Comparison of ENCODE assay signal across 31 mouse cellular contexts in genomic region chr9:118580371-118580770, GRCm38 (mm10). TPM values are rescaled to one million over a fixed set of nuclear protein-coding genes. Genes with fewer than 3 reads are reported as not detected.
DNase-seq lines count a peak whose midpoint lies in the region; ATAC-seq lines count a peak whose summit lies in the region.
"Had no signal": no experiment of that assay in that cellular context is flagged by ENCODE, and none has a peak within 500 bp of the region (broad histone marks: within the 10 kb centered on the region; RNA-seq: fewer than 3 reads in every experiment).

No protein-coding gene starts in this region.

- 79% methylated on average over 6 of the region's 6 CpGs for WGBS in midbrain, embryonic 11.5 days
- WGBS in midbrain, embryonic 13.5 days = 85% methylated on average over 6 of the region's 6 CpGs
- WGBS in hindbrain, embryonic 14.5 days = 79% methylated on average over 6 of the region's 6 CpGs

- H3K9ac ChIP-seq in midbrain, embryonic 11.5 days (ENCODE audit: low read length) = no peak overlapping the region
- no peak overlapping the region for H3K9ac ChIP-seq in midbrain, embryonic 13.5 days (replicated peaks)
- no peak overlapping the region for H3K9ac ChIP-seq in hindbrain, embryonic 14.5 days
- H3K9ac ChIP-seq: embryonic facial prominence, embryonic 12.5 days; embryonic facial prominence, embryonic 15.5 days; forebrain, embryonic 12.5 days; forebrain, embryonic 15.5 days; heart, embryonic 15.5 days; hindbrain, embryonic 13.5 days had no signal

- 0 out of 2 replicates have a peak, but pooled peaks cover 3% of the 10 kb centered on the region for H3K36me3 ChIP-seq in midbrain, embryonic 11.5 days (ENCODE audit: control insufficient read depth, insufficient read depth, low read length)
- H3K36me3 ChIP-seq in midbrain, embryonic 13.5 days = peaks cover 57% of the 10 kb centered on the region
- H3K36me3 ChIP-seq in hindbrain, embryonic 14.5 days (replicated peaks; ENCODE audit: control insufficient read depth, insufficient read depth) = peaks cover 65% of the 10 kb centered on the region

- no peak overlapping the region for H3K4me2 ChIP-seq in midbrain, embryonic 11.5 days
- no peak overlapping the region for H3K4me2 ChIP-seq in midbrain, embryonic 13.5 days (replicated peaks)
- no peak overlapping the region for H3K4me2 ChIP-seq in hindbrain, embryonic 14.5 days (replicated peaks)
- H3K4me2 ChIP-seq: embryonic facial prominence, embryonic 12.5 days; embryonic facial prominence, embryonic 15.5 days; forebrain, embryonic 12.5 days; forebrain, embryonic 15.5 days; heart, embryonic 11.5 days; heart, embryonic 15.5 days; hindbrain, embryonic 13.5 days had no signal

- H3K4me1 ChIP-seq in midbrain, embryonic 11.5 days (ENCODE audit: control insufficient read depth, insufficient read depth, low read length) = no peaks in the 10 kb centered on the region
- no peaks in the 10 kb centered on the region for H3K4me1 ChIP-seq in midbrain, embryonic 13.5 days (replicated peaks)
- no peaks in the 10 kb centered on the region for H3K4me1 ChIP-seq in hindbrain, embryonic 14.5 days (replicated peaks; ENCODE audit: control insufficient read depth, insufficient read depth, low read length)
- H3K4me1 ChIP-seq: embryonic facial prominence, embryonic 12.5 days; embryonic facial prominence, embryonic 15.5 days; forebrain, embryonic 12.5 days; hindbrain, embryonic 10.5 days; hindbrain, embryonic 13.5 days had no signal

- no peak overlapping the region for H3K27ac ChIP-seq in midbrain, embryonic 11.5 days (ENCODE audit: low read depth, low read length)
- no peak overlapping the region for H3K27ac ChIP-seq in midbrain, embryonic 13.5 days
- no peak overlapping the region for H3K27ac ChIP-seq in hindbrain, embryonic 14.5 days
- H3K27ac ChIP-seq: embryonic facial prominence, embryonic 12.5 days; embryonic facial prominence, embryonic 15.5 days; forebrain, embryonic 12.5 days; forebrain, embryonic 15.5 days; heart, adult 2 months; heart, embryonic 15.5 days; hindbrain, embryonic 10.5 days; hindbrain, embryonic 13.5 days; hindbrain, postnatal 0 days had no signal

- H3K4me3 ChIP-seq in midbrain, embryonic 11.5 days (ENCODE audit: low read depth, low read length) = no peak overlapping the region
- no peak overlapping the region for H3K4me3 ChIP-seq in midbrain, embryonic 13.5 days (replicated peaks)
- no peak overlapping the region for H3K4me3 ChIP-seq in hindbrain, embryonic 14.5 days (replicated peaks; ENCODE audit: low read length)
- H3K4me3 ChIP-seq: embryonic facial prominence, embryonic 12.5 days; embryonic facial prominence, embryonic 15.5 days; forebrain, embryonic 12.5 days; forebrain, embryonic 15.5 days; heart, adult 2 months; heart, embryonic 15.5 days; hindbrain, embryonic 10.5 days; hindbrain, embryonic 13.5 days had no signal

- ATAC-seq in midbrain, embryonic 11.5 days (ENCODE audit: low FRiP score) = no peak
- ATAC-seq in midbrain, embryonic 13.5 days = no peak
- ATAC-seq in hindbrain, embryonic 14.5 days (ENCODE audit: low FRiP score) = no peak
- ATAC-seq: forebrain, embryonic 15.5 days; hindbrain, postnatal 0 days; inflammation-experienced regulatory T-cells, adult 6 months; intestine, embryonic 16.5 days had no signal

- H3K27me3 ChIP-seq in midbrain, embryonic 11.5 days (ENCODE audit: control insufficient read depth, insufficient read depth, low read length) = no peaks in the 10 kb centered on the region
- H3K27me3 ChIP-seq in midbrain, embryonic 13.5 days = no peaks in the 10 kb centered on the region
- no peaks in the 10 kb centered on the region for H3K27me3 ChIP-seq in hindbrain, embryonic 14.5 days (ENCODE audit: control insufficient read depth, insufficient read depth, low read length)
- H3K27me3 ChIP-seq: CH12.LX; embryonic facial prominence, embryonic 12.5 days; embryonic facial prominence, embryonic 15.5 days; forebrain, embryonic 12.5 days; forebrain, embryonic 15.5 days; heart, embryonic 15.5 days; hindbrain, embryonic 13.5 days had no signal

- H3K9me3 ChIP-seq in midbrain, embryonic 11.5 days (ENCODE audit: control insufficient read depth, low read length) = no peaks in the 10 kb centered on the region
- no peaks in the 10 kb centered on the region for H3K9me3 ChIP-seq in midbrain, embryonic 13.5 days
- no peaks in the 10 kb centered on the region for H3K9me3 ChIP-seq in hindbrain, embryonic 14.5 days (ENCODE audit: control insufficient read depth, low read length)
- H3K9me3 ChIP-seq: embryonic facial prominence, embryonic 12.5 days; embryonic facial prominence, embryonic 15.5 days; forebrain, embryonic 12.5 days; forebrain, embryonic 15.5 days; G1E; heart, embryonic 15.5 days; hindbrain, embryonic 10.5 days; hindbrain, embryonic 13.5 days had no signal

- peak; percentile 64 for DNase-seq in adrenal gland, adult 2 months
- DNase-seq in adrenal gland, adult 18-20 months (ENCODE audit: low spot score in 2 of 2) = no peak
- DNase-seq in midbrain, embryonic 11.5 days (ENCODE audit: low spot score, missing footprints) = peak; percentile 21
- DNase-seq in adrenal gland, postnatal 14 days = peak; percentile 57
- DNase-seq in lung, adult 18-20 months = no peak
- DNase-seq in hindbrain, embryonic 14.5 days (ENCODE audit: low spot score) = no peak
- DNase-seq: B cell, adult 2 months; cerebellum, adult 11 months; cerebellum, adult 8-10 months; cerebellum, postnatal 10 days; gastrocnemius, postnatal 10 days; gastrocnemius, postnatal 36 days; heart, adult 2 months; heart, postnatal 10 days; heart, postnatal 36 days; kidney, adult 18-20 months; kidney, adult 9 months had no signal

RNA-seq across cellular contexts. Expression of gene Itga9, which starts 26.1 kb away (rescaled TPM):
- total RNA-seq in adrenal gland, adult 2 months (2021) = 10 to 100 TPM; 43.4 to 58.9 TPM
- polyA plus RNA-seq in adrenal gland, adult 2 months (2012; rRNA removed) = 67.2 and 95.2 TPM in 2 replicates
- total RNA-seq in adrenal gland, adult 18-20 months (2021) = 10 to 100 TPM; 24.9 to 57.9 TPM
- polyA plus RNA-seq in midbrain, embryonic 11.5 days (2014; fragmentation: Nextera tagmentation; extraction: Ambion mirVana) = 4.0 and 5.4 TPM in 2 replicates
- 0.98 and 1.4 TPM in 2 replicates for polyA plus RNA-seq in midbrain, embryonic 13.5 days (2015; fragmentation: Nextera tagmentation; extraction: Ambion mirVana)
- 41.5 and 44.2 TPM in 2 replicates for total RNA-seq in adrenal gland, postnatal 14 days (2021)
- 2.7 and 4.4 TPM in 2 replicates for polyA plus RNA-seq in hindbrain, embryonic 14.5 days (2014; fragmentation: Nextera tagmentation; extraction: Ambion mirVana)
- total RNA-seq: CH12.LX had no signal
- polyA plus RNA-seq: G1E had no signal

Comparison
In these comparisons a context has a peak if more than half of its experiments do, and no peak if none do; other contexts are left out.
1. DNase-seq: peak in adrenal gland, adult 2 months (single experiment), midbrain, embryonic 11.5 days (single experiment) and adrenal gland, postnatal 14 days (single experiment); none in adrenal gland, adult 18-20 months (0 of 2), lung, adult 18-20 months (0 of 2) and hindbrain, embryonic 14.5 days (single experiment).
2. RNA of gene Itga9, which starts 26.1 kb away (polyA plus RNA-seq): 67.2 to 95.2 TPM in adrenal gland, adult 2 months; 2.7 to 4.4 TPM in hindbrain, embryonic 14.5 days, 4.0 to 5.4 TPM in midbrain, embryonic 11.5 days and 0.98 to 1.4 TPM in midbrain, embryonic 13.5 days; every median in the first group is over 10 times any median in the second.